12 mouse cellular contexts compared by ENCODE assay signal in genomic region chr4:43575356-43575755, GRCm38 (mm10). TPM values are rescaled to one million over a fixed set of nuclear protein-coding genes. Genes with fewer than 3 reads are reported as not detected.
DNase-seq lines count a peak whose midpoint lies in the region; ATAC-seq and TF ChIP-seq lines count a peak whose summit lies in the region.
"Had no signal": no experiment of that assay in that cellular context is flagged by ENCODE, and none has a peak within 500 bp of the region (broad histone marks: within the 10 kb centered on the region; RNA-seq: fewer than 3 reads in every experiment).

No protein-coding gene starts in this region.

- H3K27ac ChIP-seq in embryonic facial prominence, embryonic 10.5 days (replicated peaks), result no peak overlapping the region
- H3K27ac ChIP-seq in hindbrain, embryonic 12.5 days, result no peak overlapping the region
- H3K27ac ChIP-seq in midbrain, embryonic 13.5 days, result no peak overlapping the region

- DNase-seq in brain, embryonic 14.5 days (ENCODE audit: low read depth), result peak; percentile 15
- DNase-seq in embryonic facial prominence, embryonic 10.5 days (ENCODE audit: low spot score), result no peak
- DNase-seq in urinary bladder, postnatal 10 days (ENCODE audit: low spot score), result no peak
- DNase-seq in lung, postnatal 4 days, result no peak
- no peak for DNase-seq in left cerebral cortex, postnatal 14 days (ENCODE audit: low spot score in 2 of 2)
- DNase-seq: heart, adult 18-20 months; heart, postnatal 36 days; lung, postnatal 10 days; thymus, postnatal 4 days had no signal

- no peaks in the 10 kb centered on the region for H3K9me3 ChIP-seq in embryonic facial prominence, embryonic 10.5 days
- H3K9me3 ChIP-seq in hindbrain, embryonic 12.5 days (replicated peaks), result no peaks in the 10 kb centered on the region
- no peaks in the 10 kb centered on the region for H3K9me3 ChIP-seq in midbrain, embryonic 13.5 days

- intact Hi-C loops in left cerebral cortex, postnatal 14 days (cut with DNase I), result no loop called here

- ATAC-seq in hindbrain, embryonic 12.5 days (ENCODE audit: low FRiP score), result no peak
- ATAC-seq in midbrain, embryonic 13.5 days, result no peak

- peak overlapping the region; percentile 2; the same call in 1 of the 2 replicates for H3K9ac ChIP-seq in hindbrain, embryonic 12.5 days
- H3K9ac ChIP-seq in midbrain, embryonic 13.5 days (replicated peaks), result peak overlapping the region; percentile 29; the same call in 1 of the 2 replicates

- peak overlapping the region; percentile 13; the same call in 1 of the 2 replicates for H3K4me3 ChIP-seq in embryonic facial prominence, embryonic 10.5 days
- H3K4me3 ChIP-seq in hindbrain, embryonic 12.5 days, result peak overlapping the region; percentile 8; the same call in 1 of the 2 replicates
- H3K4me3 ChIP-seq in midbrain, embryonic 13.5 days (replicated peaks), result peak overlapping the region; percentile 22
- H3K4me3 ChIP-seq: myocyte had no signal

- H3K4me1 ChIP-seq in embryonic facial prominence, embryonic 10.5 days, result peaks cover 43% of the 10 kb centered on the region
- peaks cover 42% of the 10 kb centered on the region for H3K4me1 ChIP-seq in hindbrain, embryonic 12.5 days
- peaks cover 54% of the 10 kb centered on the region for H3K4me1 ChIP-seq in midbrain, embryonic 13.5 days (replicated peaks)

- WGBS in embryonic facial prominence, embryonic 10.5 days, result 77% methylated on average over 2 of the region's 2 CpGs
- WGBS in hindbrain, embryonic 12.5 days, result 61% methylated on average over 2 of the region's 2 CpGs
- WGBS in midbrain, embryonic 13.5 days, result 46% methylated on average over 2 of the region's 2 CpGs

- no peaks in the 10 kb centered on the region for H3K27me3 ChIP-seq in embryonic facial prominence, embryonic 10.5 days (replicated peaks; ENCODE audit: low read depth, poor library complexity, severe bottlenecking)
- no peaks in the 10 kb centered on the region for H3K27me3 ChIP-seq in hindbrain, embryonic 12.5 days
- H3K27me3 ChIP-seq in midbrain, embryonic 13.5 days, result no peaks in the 10 kb centered on the region

- no peak for TF ChIP-seq CTCF in brain, embryonic 14.5 days (IDR thresholded peaks at IDR 0.05; ENCODE audit: borderline replicate concordance, extremely low read depth, insufficient read depth, insufficient read length)

- peak overlapping the region; percentile 98 for H3K4me2 ChIP-seq in hindbrain, embryonic 12.5 days (replicated peaks)
- H3K4me2 ChIP-seq in midbrain, embryonic 13.5 days (replicated peaks), result peak overlapping the region; percentile 84

- no peak for TF ChIP-seq POLR2A in brain, embryonic 14.5 days (IDR thresholded peaks at IDR 0.05; ENCODE audit: borderline replicate concordance, extremely low read depth, insufficient read depth, insufficient read length, poor library complexity, severe bottlenecking)

- peaks cover 51% of the 10 kb centered on the region for H3K36me3 ChIP-seq in embryonic facial prominence, embryonic 10.5 days (replicated peaks)
- peaks cover 38% of the 10 kb centered on the region for H3K36me3 ChIP-seq in hindbrain, embryonic 12.5 days
- peaks cover 45% of the 10 kb centered on the region for H3K36me3 ChIP-seq in midbrain, embryonic 13.5 days

RNA-seq across cellular contexts. Expression of gene Rgp1, which starts 3.2 kb away (rescaled TPM):
- polyA plus RNA-seq in brain, embryonic 14.5 days (2012; rRNA removed), result 56.0 and 61.7 TPM in 2 replicates
- 17.5 and 18.8 TPM in 2 replicates for polyA plus RNA-seq in embryonic facial prominence, embryonic 10.5 days (2016; fragmentation: Nextera tagmentation; extraction: Ambion mirVana)
- polyA plus RNA-seq in hindbrain, embryonic 12.5 days (2016; fragmentation: Nextera tagmentation; extraction: Ambion mirVana), result 40.6 and 43.3 TPM in 2 replicates
- 24.5 and 26.1 TPM in 2 replicates for polyA plus RNA-seq in midbrain, embryonic 13.5 days (2015; fragmentation: Nextera tagmentation; extraction: Ambion mirVana)
- 10 to 100 TPM; 47.7 to 56.3 TPM for total RNA-seq in left cerebral cortex, postnatal 14 days (2021)

RNA-seq across cellular contexts. Expression of gene Gba2, which starts 3.3 kb away (rescaled TPM):
- polyA plus RNA-seq in brain, embryonic 14.5 days (2012; rRNA removed), result 91.6 and 110 TPM in 2 replicates
- 26.6 and 28.0 TPM in 2 replicates for polyA plus RNA-seq in embryonic facial prominence, embryonic 10.5 days (2016; fragmentation: Nextera tagmentation; extraction: Ambion mirVana)
- 46.5 and 48.7 TPM in 2 replicates for polyA plus RNA-seq in hindbrain, embryonic 12.5 days (2016; fragmentation: Nextera tagmentation; extraction: Ambion mirVana)
- 53.8 and 58.4 TPM in 2 replicates for polyA plus RNA-seq in midbrain, embryonic 13.5 days (2015; fragmentation: Nextera tagmentation; extraction: Ambion mirVana)
- total RNA-seq in left cerebral cortex, postnatal 14 days (2021), result 10 to 100 TPM; 67.8 to 71.5 TPM

RNA-seq across cellular contexts. Expression of gene Msmp, which starts 8.9 kb away (rescaled TPM):
- polyA plus RNA-seq in brain, embryonic 14.5 days (2012; rRNA removed), result 0.16 TPM in 1 of 2 replicates, not detected in the other
- 0.34 and 0.99 TPM in 2 replicates for polyA plus RNA-seq in embryonic facial prominence, embryonic 10.5 days (2016; fragmentation: Nextera tagmentation; extraction: Ambion mirVana)
- 2.4 and 4.0 TPM in 2 replicates for polyA plus RNA-seq in hindbrain, embryonic 12.5 days (2016; fragmentation: Nextera tagmentation; extraction: Ambion mirVana)
- polyA plus RNA-seq in midbrain, embryonic 13.5 days (2015; fragmentation: Nextera tagmentation; extraction: Ambion mirVana), result 0.77 and 2.1 TPM in 2 replicates
- total RNA-seq in left cerebral cortex, postnatal 14 days (2021), result not detected
- polyA plus RNA-seq: myocyte had no signal

RNA-seq across cellular contexts. Expression of gene Tln1, which starts 12.9 kb away (rescaled TPM):
- 53.6 and 55.5 TPM in 2 replicates for polyA plus RNA-seq in brain, embryonic 14.5 days (2012; rRNA removed)
- polyA plus RNA-seq in embryonic facial prominence, embryonic 10.5 days (2016; fragmentation: Nextera tagmentation; extraction: Ambion mirVana), result 53.1 and 53.5 TPM in 2 replicates
- 70.5 and 71.7 TPM in 2 replicates for polyA plus RNA-seq in hindbrain, embryonic 12.5 days (2016; fragmentation: Nextera tagmentation; extraction: Ambion mirVana)
- 59.8 and 67.0 TPM in 2 replicates for polyA plus RNA-seq in midbrain, embryonic 13.5 days (2015; fragmentation: Nextera tagmentation; extraction: Ambion mirVana)
- total RNA-seq in left cerebral cortex, postnatal 14 days (2021), result 10 to 100 TPM; 53.6 to 60.4 TPM

RNA-seq across cellular contexts. Expression of gene Creb3, which starts 13.2 kb away (rescaled TPM):
- polyA plus RNA-seq in brain, embryonic 14.5 days (2012; rRNA removed), result 47.9 and 63.8 TPM in 2 replicates
- polyA plus RNA-seq in embryonic facial prominence, embryonic 10.5 days (2016; fragmentation: Nextera tagmentation; extraction: Ambion mirVana), result 35.7 and 36.0 TPM in 2 replicates
- polyA plus RNA-seq in hindbrain, embryonic 12.5 days (2016; fragmentation: Nextera tagmentation; extraction: Ambion mirVana), result 60.2 and 65.7 TPM in 2 replicates
- 72.6 and 80.4 TPM in 2 replicates for polyA plus RNA-seq in midbrain, embryonic 13.5 days (2015; fragmentation: Nextera tagmentation; extraction: Ambion mirVana)
- total RNA-seq in left cerebral cortex, postnatal 14 days (2021), result 10 to 100 TPM; 68.9 to 69.2 TPM
